Mouse (Mus musculus) ES-E14 (cell line): Measurements from ENCODE around the gene Btg3.

Experiments used
- CHD2 ChIP-seq: IDR thresholded peaks from 2 replicates; pipeline ENCODE4 v1.6.1; 2014; ENCODE audit warnings: mild to moderate bottlenecking, low read depth, low read length, inconsistent platforms
- HCFC1 ChIP-seq: IDR thresholded peaks from 2 replicates; pipeline ENCODE4 v1.6.1; 2012; ENCODE audit warnings: low read length, inconsistent platforms, borderline replicate concordance; ENCODE audit not compliant: insufficient read depth
- ZNF384 ChIP-seq: IDR thresholded peaks from 2 replicates; pipeline ENCODE4 v1.6.1; 2012; ENCODE audit warnings: low read depth, low read length, inconsistent platforms

GRCm38 (mm10) chr16:78317960-78318359, 59.0 kb downstream of the Btg3 start:
- TF ChIP-seq CHD2 (no peak), HCFC1 (no peak), ZNF384 (no peak)
